Mouse (Mus musculus) bone marrow macrophage, adult 2 months (primary cell): ENCODE measurements around the gene Ppp2r5a. TPM values are rescaled to one million over a fixed set of nuclear protein-coding genes. Genes with fewer than 3 reads are reported as not detected.

Source experiments
- H3K27ac ChIP-seq: 2 replicates; pipeline ENCODE4 v1.5.1; 2012; ENCODE audit warnings: low read depth, low read length; ENCODE audit not compliant: insufficient read depth
- H3K4me1 ChIP-seq: 2 replicates; pipeline ENCODE4 v1.6.1; 2012; ENCODE audit warnings: low read length; ENCODE audit not compliant: control insufficient read depth, insufficient read depth
- H3K4me3 ChIP-seq: 2 replicates; pipeline ENCODE4 v1.5.1; 2012; ENCODE audit warnings: mild to moderate bottlenecking, low read length, moderate library complexity; ENCODE audit not compliant: insufficient read depth
- CTCF ChIP-seq: IDR thresholded peaks from 2 replicates; pipeline ENCODE4 v1.5.1; 2012; ENCODE audit warnings: low read depth, mild to moderate bottlenecking, low read length, moderate library complexity
- POLR2A ChIP-seq: IDR thresholded peaks from 2 replicates; pipeline ENCODE4 v1.6.1; 2012; ENCODE audit warnings: mild to moderate bottlenecking, low read depth, low read length, borderline replicate concordance
- polyA plus RNA-seq: library from polyadenylated mRNA; stranded (reverse); fragments of >200 nt; gene quantifications from 2 replicates; pipeline ENCODE4 v1.2.4, GENCODE M21; 2012; ENCODE audit not compliant: missing spikeins, insufficient read depth, insufficient read length

The Ppp2r5a gene
- polyA plus RNA-seq, 1 experiment: 113 TPM

DNA sequence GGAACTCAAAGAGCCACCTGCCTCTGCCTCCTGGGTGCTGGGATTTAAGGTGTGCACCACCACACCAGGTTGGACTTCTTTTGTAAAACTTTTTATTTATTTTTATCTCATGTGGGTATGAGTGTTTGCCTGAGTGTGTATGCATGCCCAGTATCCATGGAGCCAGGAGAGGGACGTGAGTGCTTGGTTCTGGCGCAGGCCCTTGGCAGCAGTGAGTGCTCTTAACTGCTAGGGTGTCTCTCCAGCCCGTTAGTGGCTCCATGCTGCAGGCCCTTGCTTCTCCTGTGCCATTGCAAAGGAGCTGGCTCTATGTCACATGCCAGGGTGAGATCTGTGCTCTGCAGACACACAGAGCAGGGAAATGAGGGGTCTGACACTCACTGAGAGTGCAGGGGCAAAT is 99.3 kb downstream of the Ppp2r5a start:
- Histone ChIP-seq H3K4me3 (no peak overlapping the region), H3K27ac (no peak overlapping the region), H3K4me1 (peaks cover 2% of the 10 kb centered on the region; the same call in 1 of the 2 replicates)
- TF ChIP-seq POLR2A: no peak
- TF ChIP-seq CTCF: no peak

Other genes with a start within 250 kb of the Ppp2r5a start
- gene Fam71a, start 238.5 kb downstream of the Ppp2r5a start, polyA plus RNA-seq: not detected in 2 replicates
- 103 and 107 TPM in 2 replicates for gene Atf3, start 185.2 kb downstream of the Ppp2r5a start, polyA plus RNA-seq
- gene Nenf, start 85.1 kb downstream of the Ppp2r5a start, polyA plus RNA-seq: 43.9 and 46.5 TPM in 2 replicates
- gene Tmem206, start 77.4 kb downstream of the Ppp2r5a start, polyA plus RNA-seq: 35.0 and 37.6 TPM in 2 replicates
- 6.1 and 7.6 TPM in 2 replicates for gene Dtl, start 172.3 kb upstream of the Ppp2r5a start, polyA plus RNA-seq
- 14.2 and 17.4 TPM in 2 replicates for gene Ints7, start 172.4 kb upstream of the Ppp2r5a start, polyA plus RNA-seq